ENCODE assay signal across 19 mouse cellular contexts in the genomic region with DNA sequence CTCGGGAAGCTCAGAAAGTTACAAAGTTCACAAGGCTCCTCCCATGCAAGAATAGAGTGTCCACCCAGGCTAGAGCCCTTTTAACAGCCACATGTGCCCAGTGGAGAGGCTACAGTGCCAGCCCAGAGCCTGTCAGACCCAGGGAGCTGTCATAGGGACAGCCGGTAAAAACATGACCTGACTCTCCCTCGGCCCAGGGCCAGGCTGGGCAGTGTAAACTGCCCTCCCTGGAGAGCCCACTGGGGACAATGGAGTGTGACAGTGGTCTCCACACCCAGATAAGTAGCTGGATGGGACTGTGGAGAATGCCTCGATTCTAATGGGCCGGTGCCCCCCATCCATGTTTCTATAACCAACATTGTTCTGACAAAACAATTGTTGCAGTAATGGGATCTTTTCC. TPM values are rescaled to one million over a fixed set of nuclear protein-coding genes. Genes with fewer than 3 reads are reported as not detected.
A peak's percentile ranks its signal among the peaks of the same experiment; 100 is the strongest.
DNase-seq lines count a peak whose midpoint lies in the region; ATAC-seq and TF ChIP-seq lines count a peak whose summit lies in the region.
"Had no signal": no experiment of that assay in that cellular context is flagged by ENCODE, and none has a peak within 500 bp of the region (broad histone marks: within the 10 kb centered on the region; RNA-seq: fewer than 3 reads in every experiment).

No protein-coding gene starts in this region.

- ATAC-seq in intestine, embryonic 16.5 days, result peak; percentile 46
- ATAC-seq in intestine, embryonic 15.5 days, result no peak
- peak; percentile 12 for ATAC-seq in Patski
- peak; percentile 85 for ATAC-seq in lung, embryonic 16.5 days (ENCODE audit: low read depth)
- ATAC-seq: hindbrain, postnatal 0 days; midbrain, embryonic 16.5 days had no signal

- TF ChIP-seq CTCF in Patski (IDR thresholded peaks at IDR 0.05), result no peak

- no peaks in the 10 kb centered on the region for H3K36me3 ChIP-seq in intestine, embryonic 16.5 days (ENCODE audit: control insufficient read depth, insufficient read depth, low read length)
- no peaks in the 10 kb centered on the region for H3K36me3 ChIP-seq in intestine, embryonic 15.5 days
- H3K36me3 ChIP-seq in lung, embryonic 16.5 days (ENCODE audit: control insufficient read depth, insufficient read depth, low read length), result no peaks in the 10 kb centered on the region
- no peaks in the 10 kb centered on the region for H3K36me3 ChIP-seq in limb, embryonic 10.5 days
- H3K36me3 ChIP-seq: forebrain, embryonic 10.5 days; neural tube, embryonic 15.5 days had no signal

- H3K9ac ChIP-seq in intestine, embryonic 16.5 days (ENCODE audit: low read depth, low read length), result no peak overlapping the region
- no peak overlapping the region for H3K9ac ChIP-seq in intestine, embryonic 15.5 days
- H3K9ac ChIP-seq in lung, embryonic 16.5 days (ENCODE audit: low read length), result no peak overlapping the region
- H3K9ac ChIP-seq: neural tube, embryonic 15.5 days had no signal

- H3K4me1 ChIP-seq in intestine, embryonic 16.5 days (ENCODE audit: control insufficient read depth, insufficient read depth, low read length), result peaks cover 8% of the 10 kb centered on the region; the same call in 1 of the 2 replicates
- 0 out of 2 replicates have a peak, but pooled peaks cover 8% of the 10 kb centered on the region for H3K4me1 ChIP-seq in intestine, embryonic 15.5 days (replicated peaks)
- peaks cover 12% of the 10 kb centered on the region for H3K4me1 ChIP-seq in brown adipose tissue, adult 24 weeks (ENCODE audit: control insufficient read depth, insufficient read depth, insufficient read length, low read length)
- H3K4me1 ChIP-seq in lung, embryonic 16.5 days (replicated peaks; ENCODE audit: control insufficient read depth, insufficient read depth, low read length), result no peaks in the 10 kb centered on the region; the same call in 1 of the 2 replicates
- peaks cover 5% of the 10 kb centered on the region for H3K4me1 ChIP-seq in limb, embryonic 10.5 days

- DNase-seq in Patski (ENCODE audit: low read depth, low spot score), result no peak
- no peak for DNase-seq in adrenal gland, postnatal 14 days
- DNase-seq in adrenal gland, postnatal 36 days, result no peak
- no peak for DNase-seq in limb, embryonic 10.5 days (ENCODE audit: low spot score)
- DNase-seq: adrenal gland, adult 2 months; cerebellum, postnatal 14 days; kidney, postnatal 25 days; liver; right cerebral cortex, postnatal 14 days; spleen, adult 18-20 months; thymus, postnatal 36 days had no signal

- no peaks in the 10 kb centered on the region for H3K27me3 ChIP-seq in intestine, embryonic 16.5 days (replicated peaks; ENCODE audit: control insufficient read depth, insufficient read depth, low read length)
- no peaks in the 10 kb centered on the region for H3K27me3 ChIP-seq in intestine, embryonic 15.5 days (replicated peaks)
- no peaks in the 10 kb centered on the region for H3K27me3 ChIP-seq in Patski
- H3K27me3 ChIP-seq in lung, embryonic 16.5 days (ENCODE audit: control insufficient read depth, insufficient read depth, low read depth, low read length), result no peaks in the 10 kb centered on the region
- H3K27me3 ChIP-seq in limb, embryonic 10.5 days (ENCODE audit: low read depth, poor library complexity, severe bottlenecking), result no peaks in the 10 kb centered on the region
- H3K27me3 ChIP-seq: neural tube, embryonic 15.5 days had no signal

- POLR2A ChIA-PET in Patski (lab: Charles Lee), result no interaction called here

- no peak overlapping the region for H3K27ac ChIP-seq in intestine, embryonic 16.5 days (ENCODE audit: low read length)
- no peak overlapping the region for H3K27ac ChIP-seq in intestine, embryonic 15.5 days
- H3K27ac ChIP-seq in brown adipose tissue, adult 24 weeks (replicated peaks; ENCODE audit: low read depth, low read length), result 0 out of 2 replicates have a peak overlapping the region, but pooled peaks have one; percentile 8
- peak overlapping the region; percentile 37 for H3K27ac ChIP-seq in lung, embryonic 16.5 days (ENCODE audit: low read length)
- no peak overlapping the region for H3K27ac ChIP-seq in limb, embryonic 10.5 days
- H3K27ac ChIP-seq: forebrain, embryonic 10.5 days; hindbrain, postnatal 0 days; neural tube, embryonic 15.5 days had no signal

- CTCF ChIA-PET in Patski (lab: Charles Lee), result interaction anchor here (1.3 to 4.5 kb wide), 3 partner anchors 11 to 18 kb away, joined by 3 to 16 read pairs (median 4); no protein-coding TSS in a partner anchor

- no peak overlapping the region for H3K4me3 ChIP-seq in intestine, embryonic 16.5 days (ENCODE audit: low read length)
- H3K4me3 ChIP-seq in intestine, embryonic 15.5 days (replicated peaks), result no peak overlapping the region
- no peak overlapping the region for H3K4me3 ChIP-seq in brown adipose tissue, adult 24 weeks (ENCODE audit: insufficient read depth, low read depth, low read length)
- H3K4me3 ChIP-seq in lung, embryonic 16.5 days (ENCODE audit: low read length), result no peak overlapping the region
- no peak overlapping the region for H3K4me3 ChIP-seq in limb, embryonic 10.5 days
- H3K4me3 ChIP-seq: forebrain, embryonic 10.5 days; neural tube, embryonic 15.5 days had no signal

- no peaks in the 10 kb centered on the region for H3K9me3 ChIP-seq in intestine, embryonic 16.5 days (ENCODE audit: control insufficient read depth, low read length)
- no peaks in the 10 kb centered on the region for H3K9me3 ChIP-seq in intestine, embryonic 15.5 days
- H3K9me3 ChIP-seq in lung, embryonic 16.5 days (ENCODE audit: control insufficient read depth, low read length), result no peaks in the 10 kb centered on the region
- no peaks in the 10 kb centered on the region for H3K9me3 ChIP-seq in limb, embryonic 10.5 days (replicated peaks)
- H3K9me3 ChIP-seq: forebrain, embryonic 10.5 days; neural tube, embryonic 15.5 days had no signal

- no peak overlapping the region for H3K4me2 ChIP-seq in intestine, embryonic 16.5 days (ENCODE audit: low read depth, low read length)
- no peak overlapping the region for H3K4me2 ChIP-seq in intestine, embryonic 15.5 days (replicated peaks)
- H3K4me2 ChIP-seq in lung, embryonic 16.5 days (ENCODE audit: low read depth, low read length), result no peak overlapping the region
- H3K4me2 ChIP-seq: neural tube, embryonic 15.5 days had no signal

- 62% methylated on average over 5 of the region's 5 CpGs for WGBS in intestine, embryonic 16.5 days
- WGBS in intestine, embryonic 15.5 days, result 62% methylated on average over 5 of the region's 5 CpGs
- WGBS in lung, embryonic 16.5 days, result 49% methylated on average over 5 of the region's 5 CpGs
- 91% methylated on average over 5 of the region's 5 CpGs for WGBS in limb, embryonic 10.5 days

- in situ Hi-C loops in Patski (cut with MboI; ENCODE audit: low pct_unique_long_range_greater_than_20kb), result no loop called here

RNA-seq across cellular contexts. Expression of gene Cfap20, which starts 25.2 kb away (rescaled TPM):
- 100 and 113 TPM in 2 replicates for polyA plus RNA-seq in intestine, embryonic 16.5 days (2015; fragmentation: Nextera tagmentation; extraction: Ambion mirVana)
- 114 and 123 TPM in 2 replicates for polyA plus RNA-seq in intestine, embryonic 15.5 days (2015; fragmentation: Nextera tagmentation; extraction: Ambion mirVana)
- 64.5 TPM for polyA plus RNA-seq in Patski (2021)
- 17.2 and 22.0 TPM in 2 replicates for polyA plus RNA-seq in brown adipose tissue, adult 24 weeks (2012; ENCODE audit: insufficient read depth, insufficient read length, missing spikeins)
- polyA plus RNA-seq in lung, embryonic 16.5 days (2015; fragmentation: Nextera tagmentation; extraction: Ambion mirVana), result 149 and 156 TPM in 2 replicates
- total RNA-seq in adrenal gland, postnatal 14 days (2021), result 46.8 and 47.4 TPM in 2 replicates
- 10 to 100 TPM; 33.1 to 44.8 TPM for total RNA-seq in adrenal gland, postnatal 36 days (2021)
- 134 and 143 TPM in 2 replicates for polyA plus RNA-seq in limb, embryonic 10.5 days (2016; fragmentation: Nextera tagmentation; extraction: Ambion mirVana)

RNA-seq across cellular contexts. Expression of gene Mmp15, which starts 57.5 kb away (rescaled TPM):
- 7.9 and 8.3 TPM in 2 replicates for polyA plus RNA-seq in intestine, embryonic 16.5 days (2015; fragmentation: Nextera tagmentation; extraction: Ambion mirVana)
- 13.8 and 14.8 TPM in 2 replicates for polyA plus RNA-seq in intestine, embryonic 15.5 days (2015; fragmentation: Nextera tagmentation; extraction: Ambion mirVana)
- polyA plus RNA-seq in Patski (2021), result 8.1 TPM
- polyA plus RNA-seq in brown adipose tissue, adult 24 weeks (2012; ENCODE audit: insufficient read depth, insufficient read length, missing spikeins), result 6.1 and 6.5 TPM in 2 replicates
- polyA plus RNA-seq in lung, embryonic 16.5 days (2015; fragmentation: Nextera tagmentation; extraction: Ambion mirVana), result 13.1 and 14.1 TPM in 2 replicates
- total RNA-seq in adrenal gland, postnatal 14 days (2021), result 21.3 and 21.8 TPM in 2 replicates
- 10 to 100 TPM in 1 of 2 experiments, 1 to 10 TPM in 1; 6.3 to 10.4 TPM for total RNA-seq in adrenal gland, postnatal 36 days (2021)
- polyA plus RNA-seq in limb, embryonic 10.5 days (2016; fragmentation: Nextera tagmentation; extraction: Ambion mirVana), result 9.5 and 10.3 TPM in 2 replicates

Comparison
In these comparisons a context has a peak if more than half of its experiments do, and no peak if none do; other contexts are left out.
1. H3K27ac ChIP-seq: peak in brown adipose tissue, adult 24 weeks (single experiment) and lung, embryonic 16.5 days (single experiment); none in intestine, embryonic 16.5 days (single experiment), intestine, embryonic 15.5 days (single experiment) and limb, embryonic 10.5 days (single experiment).